Mouse (Mus musculus) embryonic facial prominence, embryonic 11.5 days (tissue): ENCODE measurements around the gene Thap8. TPM values are rescaled to one million over a fixed set of nuclear protein-coding genes. Genes with fewer than 3 reads are reported as not detected.

Source experiments
- ATAC-seq: fragments of 200-750 bp; cut with Nextera tagmentation; replicated peaks from 2 replicates; pipeline ENCODE4 v1.8.0; 2017; ENCODE audit warnings: low read depth; ENCODE audit not compliant: insufficient number of reproducible peaks, low FRiP score, low TSS enrichment
- DNase-seq: peaks from one replicate; pipeline ENCODE4 v3.0.0-alpha.2; 2015; ENCODE audit warnings: low spot score
- H3K27ac ChIP-seq: fragments of 300-500 bp; sonication (generic); replicated peaks from 2 replicates; pipeline ENCODE4 v1.5.1; 2014; ENCODE audit warnings: mild to moderate bottlenecking, low read depth, low read length, control low read depth
- H3K27me3 ChIP-seq: fragments of 300-500 bp; sonication (generic); 2 replicates; pipeline ENCODE4 v1.6.1; 2014; ENCODE audit warnings: mild to moderate bottlenecking, low read length, moderate library complexity, mixed read lengths; ENCODE audit not compliant: control insufficient read depth, insufficient read depth
- H3K36me3 ChIP-seq: fragments of 300-500 bp; sonication (generic); replicated peaks from 2 replicates; pipeline ENCODE4 v1.6.1; 2014; ENCODE audit warnings: low read depth, mild to moderate bottlenecking, low read length, moderate library complexity, mixed read lengths; ENCODE audit not compliant: control insufficient read depth, insufficient read depth
- H3K4me1 ChIP-seq: fragments of 300-500 bp; sonication (generic); 2 replicates; pipeline ENCODE4 v1.6.1; 2014; ENCODE audit warnings: low read length, mixed read lengths; ENCODE audit not compliant: control insufficient read depth, insufficient read depth
- H3K4me2 ChIP-seq: fragments of 300-500 bp; sonication (generic); 2 replicates; pipeline ENCODE4 v1.6.1; 2014; ENCODE audit warnings: low read depth, mild to moderate bottlenecking, control low read depth, low read length, moderate library complexity
- H3K4me3 ChIP-seq: fragments of 300-500 bp; sonication (generic); 2 replicates; pipeline ENCODE4 v1.5.1; 2014; ENCODE audit warnings: low read depth, low read length, control low read depth
- H3K9ac ChIP-seq: fragments of 300-500 bp; sonication (generic); replicated peaks from 2 replicates; pipeline ENCODE4 v1.6.1; 2014; ENCODE audit warnings: mild to moderate bottlenecking, control low read depth, low read length
- H3K9me3 ChIP-seq: fragments of 300-500 bp; sonication (generic); replicated peaks from 2 replicates; pipeline ENCODE4 v1.6.1; 2016; ENCODE audit warnings: mild to moderate bottlenecking, low read length, inconsistent platforms, mixed read lengths; ENCODE audit not compliant: control insufficient read depth
- WGBS: fragments of 180-500 bp; shearing (Covaris S2); extraction: QIAGEN DNeasy Blood & Tissue Kit; methylation state at CpG from one replicate; pipeline ENCODE4 v1.1.7; 2014; 5-methylcytosine and 5-hydroxymethylcytosine counted together
- polyA plus RNA-seq: library from polyadenylated mRNA; unstranded; fragments of >200 nt; fragmentation: Nextera tagmentation; extraction: Ambion mirVana; gene quantifications from 2 replicates; pipeline ENCODE4 v1.2.1, GENCODE M21; 2014

Gene Thap8
- polyA plus RNA-seq, 1 experiment from 2014 or later: 0.28 TPM

GRCm38 (mm10) chr7:30297266-30297665 lies 17.4 kb downstream of the Thap8 start:
- Histone ChIP-seq H3K4me1 (no peaks in the 10 kb centered on the region), H3K4me3 (no peak overlapping the region), H3K27me3 (no peaks in the 10 kb centered on the region), H3K36me3 (peaks cover 13% of the 10 kb centered on the region), H3K9me3 (no peaks in the 10 kb centered on the region), H3K4me2 (no peak overlapping the region), H3K27ac (no peak overlapping the region), H3K9ac (no peak overlapping the region)
- no peak for DNase-seq
- 83% methylated on average over 16 of the region's 16 CpGs for WGBS
- no peak for ATAC-seq

GRCm38 (mm10) chr7:30300914-30301313 lies 21.0 kb downstream of the Thap8 start:
- no peak overlapping the region for H3K4me3 ChIP-seq
- H3K4me1 ChIP-seq: no peaks in the 10 kb centered on the region
- no peaks in the 10 kb centered on the region for H3K27me3 ChIP-seq
- no peak overlapping the region for H3K9ac ChIP-seq
- H3K4me2 ChIP-seq: no peak overlapping the region
- no peak for ATAC-seq
- DNase-seq: peak; percentile 43
- H3K36me3 ChIP-seq: peaks cover 22% of the 10 kb centered on the region
- no peaks in the 10 kb centered on the region for H3K9me3 ChIP-seq
- WGBS: 54% methylated on average over 3 of the region's 3 CpGs
- no peak overlapping the region for H3K27ac ChIP-seq

GRCm38 (mm10) chr7:30306083-30306779 lies 26.3 kb downstream of the Thap8 start:
- no peak overlapping the region for H3K4me2 ChIP-seq
- WGBS: 89% methylated on average over 16 of the region's 16 CpGs
- no peak overlapping the region for H3K27ac ChIP-seq
- ATAC-seq: no peak
- peaks cover 16% of the 10 kb centered on the region for H3K36me3 ChIP-seq
- H3K27me3 ChIP-seq: no peaks in the 10 kb centered on the region
- no peak overlapping the region for H3K9ac ChIP-seq
- DNase-seq: peak; percentile 27
- H3K4me1 ChIP-seq: no peaks in the 10 kb centered on the region
- no peak overlapping the region for H3K4me3 ChIP-seq
- H3K9me3 ChIP-seq: no peaks in the 10 kb centered on the region

DNA sequence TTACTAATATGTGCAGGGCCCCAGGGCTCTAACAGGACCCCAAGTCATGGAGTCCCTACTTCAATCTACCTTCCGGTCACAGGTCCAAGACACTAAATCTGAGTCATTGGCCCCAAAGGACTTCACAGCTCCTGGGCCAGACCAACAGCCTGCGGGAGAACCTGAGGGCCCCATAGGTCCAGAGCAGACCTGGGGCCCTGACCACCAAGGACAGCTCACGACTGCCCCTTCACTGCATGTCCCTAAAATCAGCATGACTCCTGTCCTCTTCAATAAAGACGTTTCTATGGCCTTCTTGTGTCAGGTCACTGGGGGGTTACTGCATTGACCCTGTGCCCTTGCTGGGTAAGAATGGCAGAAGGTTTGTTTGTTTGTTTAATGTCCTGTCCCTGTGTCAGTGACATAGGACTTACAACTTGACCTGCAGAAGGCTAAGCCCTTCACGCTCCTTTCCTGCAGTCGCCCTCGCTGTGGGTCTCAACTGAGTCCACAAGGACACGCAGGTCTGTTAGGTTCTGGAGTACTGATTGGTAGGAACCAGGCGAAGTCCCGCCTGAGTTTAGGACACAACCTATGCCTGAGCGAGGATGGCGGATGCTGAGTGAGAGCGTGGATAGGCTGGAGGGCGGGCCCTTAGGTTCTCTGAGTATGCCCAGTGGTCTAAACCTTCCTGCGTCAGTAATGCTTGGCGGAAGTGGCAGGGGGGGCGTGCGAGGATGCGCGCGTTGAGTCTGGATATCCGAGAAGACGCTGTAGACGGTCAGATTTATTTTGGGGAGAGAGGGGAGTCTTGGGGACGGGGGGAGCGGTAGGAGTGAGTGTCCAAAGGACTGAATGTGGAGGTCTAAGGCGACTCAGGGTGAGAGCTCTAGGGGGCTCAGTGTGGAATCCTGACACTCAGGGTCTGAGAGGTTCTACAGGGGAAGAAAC lies 28.4 kb downstream of the Thap8 start, which contains the start of gene Alkbh6:
Gene Alkbh6 (plus strand): TSS at position 642 of the 930 bp plus-strand sequence.
- Histone ChIP-seq H3K27me3 (no peaks in the 10 kb centered on the region), H3K4me3 (peak within 1 kb of the TSS; percentile 51), H3K9me3 (no peaks in the 10 kb centered on the region), H3K36me3 (peaks cover 7% of the 10 kb centered on the region), H3K4me1 (no peaks in the 10 kb centered on the region), H3K9ac (peak within 1 kb of the TSS; percentile 54), H3K4me2 (peak within 1 kb of the TSS; percentile 77), H3K27ac (no peak within 1 kb of the TSS)
- 4% methylated on average over 27 of the region's 27 CpGs for WGBS
- DNase-seq: peak; percentile 96
- peak; percentile 100 for ATAC-seq

- ATAC-seq: no peak
- Histone ChIP-seq H3K27me3 (no peaks in the 10 kb centered on the region), H3K4me1 (no peaks in the 10 kb centered on the region), H3K9ac (peak overlapping the region; percentile 54), H3K36me3 (no peaks in the 10 kb centered on the region; the same call in 1 of the 2 replicates), H3K27ac (no peak overlapping the region), H3K4me2 (peak overlapping the region; percentile 77), H3K9me3 (no peaks in the 10 kb centered on the region), H3K4me3 (peak overlapping the region; percentile 51)
- DNase-seq: no peak
- WGBS: 61% methylated on average over 15 of the region's 15 CpGs
These were observed 29.7 kb downstream of the Thap8 start for GRCm38 (mm10) chr7:30309395-30310129.

- no peak for ATAC-seq
- Histone ChIP-seq H3K27me3 (no peaks in the 10 kb centered on the region), H3K9ac (no peak overlapping the region), H3K4me1 (no peaks in the 10 kb centered on the region), H3K4me2 (no peak overlapping the region), H3K27ac (no peak overlapping the region), H3K36me3 (no peaks in the 10 kb centered on the region; the same call in 1 of the 2 replicates), H3K9me3 (no peaks in the 10 kb centered on the region), H3K4me3 (no peak overlapping the region)
- 86% methylated on average over 12 of the region's 12 CpGs for WGBS
- DNase-seq: no peak
These were observed 30.2 kb downstream of the Thap8 start for GRCm38 (mm10) chr7:30310136-30310535.

DNA sequence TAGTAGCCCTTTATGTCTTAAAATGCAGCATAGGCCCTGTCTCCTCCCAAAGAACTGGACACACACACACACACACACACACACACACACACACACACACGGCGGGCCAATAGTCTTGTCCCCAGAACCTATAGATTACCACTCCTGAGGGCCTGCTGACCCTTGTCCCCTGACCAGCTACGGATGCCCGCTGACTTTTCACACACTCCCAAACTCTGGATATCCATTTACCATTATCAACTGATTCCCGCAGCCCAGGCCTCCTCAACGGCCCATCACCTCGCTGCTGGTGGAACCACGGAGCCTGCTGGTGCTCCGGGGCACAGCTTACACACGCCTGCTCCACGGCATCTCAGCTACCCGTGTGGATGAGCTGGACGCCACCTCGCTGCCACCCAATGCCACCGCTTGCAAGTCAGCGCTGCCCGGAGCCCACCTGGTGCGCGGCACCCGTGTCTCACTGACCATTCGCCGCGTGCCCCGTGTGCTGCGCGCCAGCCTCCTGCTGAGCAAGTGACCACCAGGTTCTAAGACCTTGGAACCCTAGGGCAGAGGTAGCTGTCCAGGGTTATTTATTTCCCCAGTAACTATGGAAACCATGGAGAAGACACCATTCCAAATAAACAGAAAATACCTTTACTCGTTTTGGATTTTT lies 33.9 kb downstream of the Thap8 start:
- no peaks in the 10 kb centered on the region; the same call in 1 of the 2 replicates for H3K36me3 ChIP-seq
- WGBS: 44% methylated on average over 27 of the region's 27 CpGs

More for the DNA sequence above, 33.9 kb downstream of the Thap8 start:
- no peak overlapping the region for H3K27ac ChIP-seq
- no peak overlapping the region for H3K9ac ChIP-seq
- H3K27me3 ChIP-seq: no peaks in the 10 kb centered on the region
- 0 out of 2 replicates have a peak, but pooled peaks cover 2% of the 10 kb centered on the region for H3K4me1 ChIP-seq
- ATAC-seq: no peak
- DNase-seq: no peak
- H3K9me3 ChIP-seq: no peaks in the 10 kb centered on the region
- no peak overlapping the region for H3K4me3 ChIP-seq
- H3K4me2 ChIP-seq: no peak overlapping the region
